Mouse (Mus musculus) myocyte (in vitro differentiated cells): ENCODE results near the gene Dgkd.

Experiments
- CEBPB ChIP-seq: IDR thresholded peaks from 2 replicates; pipeline ENCODE4 v1.6.1; 2011; ENCODE audit warnings: mild to moderate bottlenecking, moderate library complexity; ENCODE audit not compliant: poor library complexity, insufficient read depth, severe bottlenecking
- E2F4 ChIP-seq: IDR thresholded peaks from one replicate; pipeline ENCODE4 v1.6.1; 2011; ENCODE audit warnings: mild to moderate bottlenecking, control low read depth, moderate library complexity; ENCODE audit not compliant: insufficient read depth
- MAX ChIP-seq: IDR thresholded peaks from one replicate; pipeline ENCODE4 v1.6.1; 2011; ENCODE audit warnings: low read depth, mild to moderate bottlenecking, control low read depth
- MYOG ChIP-seq, 3 experiments: IDR thresholded peaks; one replicate each; pipeline ENCODE4 v1.6.1; 2011; ENCODE audit warnings: control low read depth in 2 of 3, low read depth in 2 of 3, mild to moderate bottlenecking in 2 of 3; ENCODE audit not compliant: insufficient read length in 2 of 3, control insufficient read depth in 1 of 3, insufficient read depth in 1 of 3
- POLR2A ChIP-seq: IDR thresholded peaks from one replicate; pipeline ENCODE4 v1.6.1; 2011; ENCODE audit warnings: low read depth, mild to moderate bottlenecking, control low read depth, moderate library complexity; ENCODE audit not compliant: insufficient read length
- REST ChIP-seq: IDR thresholded peaks from one replicate; pipeline ENCODE4 v1.6.1; 2011; ENCODE audit warnings: mild to moderate bottlenecking, control low read depth, moderate library complexity; ENCODE audit not compliant: insufficient read depth, insufficient read length
- TCF12 ChIP-seq: IDR thresholded peaks from one replicate; pipeline ENCODE4 v1.6.1; 2011; ENCODE audit warnings: mild to moderate bottlenecking, control low read depth; ENCODE audit not compliant: poor library complexity, insufficient read depth, severe bottlenecking
- USF1 ChIP-seq: IDR thresholded peaks from one replicate; pipeline ENCODE4 v1.6.1; 2011; ENCODE audit warnings: low read depth, mild to moderate bottlenecking, control low read depth, moderate library complexity

DNA sequence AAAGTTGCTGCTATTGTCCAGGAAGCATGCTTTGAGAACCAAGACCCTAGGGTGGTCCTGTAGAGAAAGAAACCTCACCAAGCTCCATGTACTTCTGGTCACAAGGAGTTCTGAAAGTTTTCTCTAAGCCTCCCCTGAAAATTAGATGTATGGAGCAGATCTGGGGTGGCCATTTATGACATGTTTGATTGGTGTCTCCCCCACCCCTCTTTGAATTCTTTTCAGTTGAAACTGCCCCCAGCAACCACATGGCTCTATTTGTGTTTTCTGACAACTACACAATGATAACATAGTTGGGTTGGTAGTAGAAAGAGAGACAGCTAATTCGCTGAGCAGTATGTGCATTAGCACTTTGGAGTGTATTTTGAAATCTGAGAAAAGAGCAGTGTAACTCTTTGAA lies 2.4 kb downstream of the Dgkd start:
- TF ChIP-seq MAX, result no peak
- TF ChIP-seq POLR2A, result no peak
- TF ChIP-seq USF1, result no peak
- no peak for TF ChIP-seq MYOG (IDR thresholded peaks at IDR 0.05; ENCODE audit: control insufficient read depth in 1 of 3, insufficient read depth in 1 of 3, insufficient read length in 2 of 3, low read depth in 2 of 3)
- no peak for TF ChIP-seq TCF12
- no peak for TF ChIP-seq CEBPB
- no peak for TF ChIP-seq E2F4
- no peak for TF ChIP-seq REST
